Mouse (Mus musculus): ENCODE data around the gene Scoc. TPM values are rescaled to one million over a fixed set of nuclear protein-coding genes. Genes with fewer than 3 reads are reported as not detected.

Scoc gene
- 393 TPM for polyA plus RNA-seq (2014; fragmentation: Illumina TruSeq; extraction: RNeasy Lipid Tissue Mini Kit (QIAGEN cat#74804); ENCODE audit: low read depth, low replicate concordance)

DNA sequence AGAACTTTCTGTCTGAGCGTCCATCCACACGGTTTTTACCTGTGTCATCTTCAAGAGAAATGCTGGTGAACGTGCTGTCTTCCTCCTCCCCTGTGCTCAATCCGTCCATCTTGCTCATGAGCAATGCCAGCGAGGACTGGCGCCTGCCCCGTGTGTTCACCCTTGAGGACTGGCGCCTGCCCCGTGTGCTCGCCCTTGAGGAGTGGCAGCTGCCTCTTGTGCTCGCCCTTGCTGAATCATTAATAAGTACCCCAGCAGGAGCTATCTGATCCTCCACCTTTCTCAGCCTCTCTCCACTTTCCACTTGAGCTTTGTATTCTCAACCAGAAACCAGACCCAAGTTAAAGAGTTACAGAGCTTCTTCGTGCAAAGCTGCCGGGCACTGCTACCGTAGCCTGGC lies at the start of gene Scoc:
Gene Scoc (minus strand): TSS at position 170 of the 400 bp plus-strand sequence.

DNA sequence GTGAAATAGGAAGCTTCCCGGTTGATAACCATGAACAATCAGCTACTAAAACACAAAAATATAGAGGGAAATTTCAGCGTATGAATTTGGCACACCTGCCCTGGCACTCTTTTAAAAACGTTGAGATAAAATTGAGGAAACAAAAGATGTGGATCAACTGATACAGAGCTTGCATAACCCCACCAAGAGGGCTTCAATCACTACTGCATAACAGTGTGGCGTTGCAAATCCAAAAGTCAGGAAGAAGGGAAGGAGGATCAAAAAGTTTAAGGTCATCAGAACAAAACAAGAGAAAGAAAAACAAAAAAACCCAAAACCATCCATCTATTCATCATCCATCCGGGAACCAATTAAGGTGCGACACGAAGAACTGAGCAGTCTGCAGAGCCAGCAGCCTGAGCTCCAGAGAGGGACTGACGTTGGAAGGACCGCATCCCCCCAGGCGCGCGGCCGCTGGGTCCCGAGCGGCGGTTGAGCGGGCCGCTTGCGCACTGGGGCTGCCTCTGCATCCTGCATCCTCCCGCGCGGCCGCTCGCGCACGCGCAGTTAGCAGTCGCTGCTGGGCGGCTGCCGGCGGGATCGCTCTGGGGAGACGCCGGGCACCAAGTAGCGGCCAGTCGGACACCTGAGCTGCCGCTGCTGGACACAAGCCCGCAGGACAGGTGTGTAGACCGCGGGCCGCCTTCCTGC lies 68.7 kb downstream of the Scoc start, which contains the start of gene Clgn:
Gene Clgn (plus strand): TSS at position 552 of the 690 bp plus-strand sequence.

Other genes starting within 250 kb of the Scoc start
- 3.1 TPM for gene Ucp1, start 168.0 kb downstream of the Scoc start, polyA plus RNA-seq (2014; fragmentation: Illumina TruSeq; extraction: RNeasy Lipid Tissue Mini Kit (QIAGEN cat#74804); ENCODE audit: low read depth, low replicate concordance)
- gene Elmod2, start 125.9 kb downstream of the Scoc start, polyA plus RNA-seq (2014; fragmentation: Illumina TruSeq; extraction: RNeasy Lipid Tissue Mini Kit (QIAGEN cat#74804); ENCODE audit: low read depth, low replicate concordance) = 38.2 TPM
- not detected for gene Mgat4d, start 109.9 kb downstream of the Scoc start, polyA plus RNA-seq (2014; fragmentation: Illumina TruSeq; extraction: RNeasy Lipid Tissue Mini Kit (QIAGEN cat#74804); ENCODE audit: low read depth, low replicate concordance)
- gene Clgn, start 68.5 kb downstream of the Scoc start, polyA plus RNA-seq (2014; fragmentation: Illumina TruSeq; extraction: RNeasy Lipid Tissue Mini Kit (QIAGEN cat#74804); ENCODE audit: low read depth, low replicate concordance) = 0.20 TPM
- not detected for gene Olfr370, start 77.4 kb upstream of the Scoc start, polyA plus RNA-seq (2014; fragmentation: Illumina TruSeq; extraction: RNeasy Lipid Tissue Mini Kit (QIAGEN cat#74804); ENCODE audit: low read depth, low replicate concordance)
- 1.1 TPM for gene Ndufb7, start 108.3 kb upstream of the Scoc start, polyA plus RNA-seq (2014; fragmentation: Illumina TruSeq; extraction: RNeasy Lipid Tissue Mini Kit (QIAGEN cat#74804); ENCODE audit: low read depth, low replicate concordance)
- 31.4 TPM for gene Tecr, start 149.6 kb upstream of the Scoc start, polyA plus RNA-seq (2014; fragmentation: Illumina TruSeq; extraction: RNeasy Lipid Tissue Mini Kit (QIAGEN cat#74804); ENCODE audit: low read depth, low replicate concordance)
- gene Dnajb1, start 149.8 kb upstream of the Scoc start, polyA plus RNA-seq (2014; fragmentation: Illumina TruSeq; extraction: RNeasy Lipid Tissue Mini Kit (QIAGEN cat#74804); ENCODE audit: low read depth, low replicate concordance) = 15.4 TPM
- 0.49 TPM for gene Gipc1, start 194.3 kb upstream of the Scoc start, polyA plus RNA-seq (2014; fragmentation: Illumina TruSeq; extraction: RNeasy Lipid Tissue Mini Kit (QIAGEN cat#74804); ENCODE audit: low read depth, low replicate concordance)
- 2.7 TPM for gene Ptger1, start 208.3 kb upstream of the Scoc start, polyA plus RNA-seq (2014; fragmentation: Illumina TruSeq; extraction: RNeasy Lipid Tissue Mini Kit (QIAGEN cat#74804); ENCODE audit: low read depth, low replicate concordance)
- gene Pkn1, start 240.8 kb upstream of the Scoc start, polyA plus RNA-seq (2014; fragmentation: Illumina TruSeq; extraction: RNeasy Lipid Tissue Mini Kit (QIAGEN cat#74804); ENCODE audit: low read depth, low replicate concordance) = 5.9 TPM

Measured in kidney, adult 10 weeks (tissue).